ENCODE assay signal across 21 mouse cellular contexts in genomic region chr16:78480261-78480660, GRCm38 (mm10).
"Had no signal": no experiment of that assay in that cellular context is flagged by ENCODE, and none has a peak within 500 bp of the region (broad histone marks: within the 10 kb centered on the region; RNA-seq: fewer than 3 reads in every experiment).

No protein-coding gene starts in this region.

- H3K36me3 ChIP-seq: heart, embryonic 10.5 days; heart, embryonic 12.5 days; hindbrain, embryonic 13.5 days; hindbrain, embryonic 15.5 days; intestine, embryonic 15.5 days; limb, embryonic 13.5 days; limb, embryonic 15.5 days had no signal

- H3K4me1 ChIP-seq: heart, embryonic 10.5 days; heart, embryonic 12.5 days; hindbrain, embryonic 13.5 days; hindbrain, embryonic 15.5 days; intestine, embryonic 15.5 days had no signal

- DNase-seq: gastrocnemius, postnatal 14 days; gastrocnemius, postnatal 36 days; heart, adult 18-20 months; heart, postnatal 10 days; heart, postnatal 4 days; kidney, adult 18-20 months; kidney, adult 8-10 months; kidney, postnatal 10 days; kidney, postnatal 25 days; layer of hippocampus, adult 9-11 months; layer of hippocampus, postnatal 36 days; left cerebral cortex, postnatal 4 days had no signal

- H3K27me3 ChIP-seq: heart, embryonic 12.5 days; hindbrain, embryonic 13.5 days; hindbrain, embryonic 15.5 days; intestine, embryonic 15.5 days; limb, embryonic 13.5 days; limb, embryonic 15.5 days had no signal

- H3K27ac ChIP-seq: heart, embryonic 10.5 days; hindbrain, embryonic 13.5 days; hindbrain, embryonic 15.5 days; hindbrain, postnatal 0 days; intestine, embryonic 15.5 days; limb, embryonic 13.5 days; limb, embryonic 15.5 days had no signal

- H3K4me3 ChIP-seq: heart, embryonic 10.5 days; heart, embryonic 12.5 days; hindbrain, embryonic 13.5 days; hindbrain, embryonic 15.5 days; intestine, embryonic 15.5 days; limb, embryonic 13.5 days; limb, embryonic 15.5 days had no signal

- ATAC-seq: hindbrain, postnatal 0 days; intestine, embryonic 15.5 days; intestine, postnatal 0 days had no signal
